Mouse (Mus musculus) testis, postnatal 10 days (tissue): ENCODE results near the gene Olfr397.

ENCODE experiments used
- DNase-seq: peaks from one replicate; pipeline ENCODE4 v3.0.0; 2021; ENCODE audit warnings: low spot score

Olfr397 gene

GRCm38 (mm10) chr11:73960517-73960916 is at the start of gene Olfr397:
Olfr397 (plus strand) TSS chr11:73960817.
- no peak for DNase-seq

GRCm38 (mm10) chr11:73936377-73936776 is 24.2 kb upstream of the Olfr397 start, which contains the start of gene Olfr23:
Olfr23 (plus strand) TSS chr11:73936677.
- no peak for DNase-seq

GRCm38 (mm10) chr11:73990307-73990706 is 29.7 kb downstream of the Olfr397 start, which contains the start of gene Olfr398:
Olfr398 (minus strand) TSS chr11:73990407.
- DNase-seq = no peak

- DNase-seq = no peak
Measured at GRCm38 (mm10) chr11:73993115-73993514, 32.5 kb downstream of the Olfr397 start.
